Mouse (Mus musculus) thymus, postnatal 10 days (tissue): Measurements from ENCODE around the gene Usp39.

Experiments used
- DNase-seq, 2 experiments: peaks; one replicate each; pipeline ENCODE4 v3.0.0; 2021; ENCODE audit warnings: low spot score in 2 of 2

The Usp39 gene

DNA sequence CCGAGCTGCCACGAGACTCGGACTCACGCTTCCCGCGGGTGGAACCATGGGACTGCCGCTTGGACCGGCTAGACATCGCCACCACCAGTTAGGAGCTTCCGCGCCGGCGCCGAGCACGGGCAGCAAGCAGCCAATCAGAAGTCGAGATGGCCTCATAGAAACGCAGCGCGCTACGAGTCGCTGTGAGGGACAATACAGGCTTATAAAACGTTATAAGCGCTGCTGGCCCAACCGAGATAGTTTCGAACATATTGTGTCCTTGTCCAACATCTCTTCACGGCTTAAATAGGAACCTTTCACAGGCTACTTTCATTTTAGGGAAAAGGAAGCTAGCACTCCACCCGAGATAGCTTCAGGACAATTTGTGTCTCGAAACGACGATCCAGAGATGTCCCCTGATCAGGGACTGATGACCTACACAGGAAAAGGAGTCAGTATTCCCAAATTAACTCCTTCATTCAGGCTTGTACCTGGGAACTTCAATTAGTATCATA lies at the start of gene Usp39:
Gene Usp39, minus strand, starts transcription at position 111 of the 494 bp plus-strand sequence.
- DNase-seq: peak; percentile 82 to 85

DNA sequence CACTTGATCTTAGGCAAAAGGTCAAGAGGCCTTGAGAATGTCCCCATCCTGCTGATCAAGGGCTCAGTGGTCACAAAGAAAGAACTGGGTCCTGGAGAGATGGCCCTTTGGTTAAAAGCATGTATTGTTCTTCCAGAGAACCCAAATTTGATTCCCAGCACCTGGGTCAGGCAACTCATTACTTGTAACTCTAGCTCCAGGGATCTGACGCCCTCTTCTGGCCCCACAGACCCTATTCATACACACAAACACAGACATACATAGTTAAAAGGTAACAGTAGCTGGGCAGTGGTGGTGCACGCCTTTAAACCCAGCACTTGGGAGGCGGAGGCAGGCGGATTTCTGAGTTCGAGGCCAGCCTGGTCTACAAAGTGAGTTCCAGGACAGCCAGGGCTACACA lies 47.4 kb upstream of the Usp39 start:
- DNase-seq: no peak

DNA sequence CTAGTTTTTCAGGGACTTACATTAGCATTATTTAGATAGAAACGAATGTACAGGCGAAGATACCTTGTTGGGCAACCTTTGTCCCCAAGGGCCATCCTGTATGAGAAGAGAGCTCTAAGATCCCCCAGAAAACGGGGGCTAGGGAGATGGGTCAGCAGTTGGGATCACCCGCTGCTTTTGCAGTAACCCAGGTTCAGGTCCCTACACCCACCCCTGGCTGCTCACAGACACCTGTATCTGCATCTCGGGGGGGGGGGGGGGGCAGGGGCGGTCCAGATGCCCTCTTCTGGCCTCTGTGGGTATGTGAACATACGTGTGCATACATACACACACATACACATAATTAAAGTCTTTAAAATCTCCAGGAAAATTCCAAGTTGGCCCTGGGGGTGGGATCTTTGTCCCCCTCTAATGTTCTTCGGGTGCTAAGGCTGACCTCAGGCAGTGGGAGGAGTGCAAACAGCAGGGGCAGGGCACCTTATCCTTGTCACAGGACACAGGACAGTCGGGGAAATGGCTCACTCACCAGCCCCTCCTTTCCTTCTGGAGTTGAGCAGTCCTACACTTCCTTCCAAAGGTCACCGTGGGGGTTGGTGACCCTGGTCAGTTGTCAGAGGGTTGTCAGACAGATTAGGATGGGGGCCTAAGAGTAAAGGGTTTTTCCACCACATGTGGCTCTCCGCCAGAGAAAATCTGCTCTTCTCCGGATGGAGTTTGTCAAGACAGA lies 46.0 kb upstream of the Usp39 start:
- no peak for DNase-seq

DNA sequence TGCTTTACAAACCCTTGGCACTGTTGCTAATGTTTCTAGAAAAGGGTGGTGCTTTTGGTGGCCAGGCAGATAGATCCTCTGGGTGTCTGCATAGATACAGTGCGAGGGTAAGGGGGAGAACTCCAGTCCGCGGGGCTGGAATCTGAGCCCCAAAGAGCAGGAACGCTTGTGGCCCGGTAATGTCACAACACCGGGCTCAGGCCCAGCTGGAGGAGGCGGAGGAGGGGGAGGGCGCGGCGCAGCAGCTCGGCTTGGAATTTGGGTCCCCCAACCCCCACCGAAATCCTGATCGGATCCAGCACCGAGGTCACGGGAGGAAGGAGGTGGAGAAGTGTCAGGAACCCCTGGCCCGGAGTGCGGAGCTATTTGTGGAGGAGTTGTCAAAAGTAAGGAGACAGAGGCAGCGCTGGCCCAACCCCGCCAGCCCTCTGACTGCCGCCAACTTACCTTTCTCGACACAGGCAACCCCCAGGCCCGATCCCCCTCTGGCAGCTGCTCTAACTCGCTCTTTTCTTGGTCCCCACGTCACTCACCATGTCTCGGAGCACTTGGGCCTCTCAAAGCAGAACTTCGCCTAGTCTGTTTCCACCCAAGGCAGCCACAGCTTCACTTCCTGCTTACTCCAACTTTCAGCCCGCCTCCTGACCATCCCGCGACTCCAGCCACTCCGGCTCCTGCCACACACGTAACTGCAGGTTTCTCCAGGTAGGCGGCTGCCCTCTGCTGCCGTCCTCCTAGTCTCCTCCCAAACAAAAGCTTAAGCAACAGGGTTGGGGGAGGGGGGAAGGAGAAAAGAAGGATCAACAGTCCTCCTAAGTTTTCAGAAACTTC lies 45.2 kb upstream of the Usp39 start, which contains the start of gene Vamp8:
Gene Vamp8, minus strand, starts transcription at position 763 of the 831 bp plus-strand sequence.
- peak; percentile 45 to 52 for DNase-seq

DNA sequence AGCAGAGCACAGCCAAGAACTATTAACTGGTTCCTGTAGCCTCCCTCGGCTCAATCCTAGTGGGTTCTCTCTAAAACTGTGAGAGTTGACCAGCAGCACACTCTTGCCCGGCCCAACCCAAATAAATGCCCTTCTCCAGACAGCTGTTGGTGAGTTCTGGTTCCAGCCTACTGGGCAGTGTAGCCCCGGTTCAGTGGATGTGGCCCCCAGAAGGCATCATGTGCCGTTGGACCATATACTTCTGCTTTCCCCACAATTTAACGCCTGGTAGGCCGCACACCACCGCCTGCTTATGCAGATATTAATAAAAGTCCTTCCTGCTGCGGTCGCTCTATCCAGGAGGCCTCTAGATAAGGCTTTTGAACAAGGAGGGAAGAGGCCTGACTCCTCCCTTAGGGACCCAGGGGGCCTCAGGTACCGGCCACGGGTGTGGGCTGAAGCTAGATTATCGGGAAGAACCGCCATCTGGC lies 44.5 kb upstream of the Usp39 start:
- DNase-seq: no peak

DNA sequence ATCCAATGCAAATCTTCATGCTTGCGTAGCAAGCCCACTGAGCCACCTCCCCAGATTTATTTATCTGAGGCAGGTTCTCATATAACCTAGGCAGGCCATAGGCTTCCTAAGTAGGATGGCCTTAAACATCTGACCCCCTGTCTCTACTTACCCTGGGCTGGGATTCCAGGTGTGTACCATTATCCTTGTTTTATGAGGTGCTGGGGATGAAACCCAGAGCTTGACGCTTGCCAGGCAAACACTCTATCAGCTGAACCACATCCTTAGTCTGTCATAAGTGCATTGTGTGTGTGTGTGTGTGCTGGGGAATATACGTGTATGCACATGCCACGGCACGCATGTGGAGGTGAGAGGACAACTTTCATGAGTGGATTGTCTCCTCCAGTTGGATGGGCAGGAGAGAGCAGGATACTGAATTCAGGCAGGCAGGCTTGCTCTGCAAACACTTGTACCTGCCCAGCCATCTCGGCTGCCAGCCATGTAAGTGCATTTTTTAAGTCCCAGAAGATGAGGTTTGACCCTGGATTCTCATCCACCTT lies 43.9 kb upstream of the Usp39 start:
- DNase-seq: no peak

DNA sequence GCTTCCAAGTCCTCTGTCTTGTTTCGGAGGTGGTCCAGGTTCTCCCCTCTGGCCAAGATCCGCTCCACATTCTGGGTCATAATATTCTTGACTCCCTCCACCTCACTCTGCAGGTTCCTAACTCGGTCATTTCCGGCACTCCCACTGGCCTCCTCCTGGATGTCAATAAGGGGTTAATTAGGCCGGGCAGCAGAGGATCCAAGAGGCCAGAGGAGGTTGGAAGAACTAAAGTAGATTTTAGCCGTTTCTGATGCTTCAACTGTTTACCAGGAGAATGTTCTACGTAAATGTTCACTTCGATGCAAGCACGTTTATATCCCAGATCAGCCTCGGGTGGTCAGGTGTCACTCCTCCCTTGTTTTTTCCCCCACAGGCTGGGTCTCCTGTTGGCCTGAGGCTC lies 43.3 kb upstream of the Usp39 start:
- DNase-seq: no peak

DNA sequence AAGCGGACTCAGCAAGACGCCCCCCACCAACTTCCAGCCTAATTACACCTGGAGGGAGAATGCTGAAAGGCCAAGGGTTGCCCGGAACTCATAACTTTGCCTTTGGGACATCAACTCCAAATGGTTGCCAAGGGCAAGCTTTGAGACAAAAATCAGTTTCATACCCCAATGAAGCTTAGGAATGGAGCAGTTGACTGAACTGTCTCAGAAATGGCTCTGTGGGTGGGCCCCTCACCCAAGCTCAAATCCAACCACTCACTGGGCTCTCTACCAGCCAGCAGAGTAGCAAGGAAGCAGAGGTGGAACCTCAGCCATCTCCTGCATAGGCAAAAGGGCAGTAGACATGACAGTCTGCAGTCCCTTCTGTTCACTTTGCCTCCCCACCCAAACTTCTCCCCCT lies 42.8 kb upstream of the Usp39 start:
- DNase-seq: no peak

DNA sequence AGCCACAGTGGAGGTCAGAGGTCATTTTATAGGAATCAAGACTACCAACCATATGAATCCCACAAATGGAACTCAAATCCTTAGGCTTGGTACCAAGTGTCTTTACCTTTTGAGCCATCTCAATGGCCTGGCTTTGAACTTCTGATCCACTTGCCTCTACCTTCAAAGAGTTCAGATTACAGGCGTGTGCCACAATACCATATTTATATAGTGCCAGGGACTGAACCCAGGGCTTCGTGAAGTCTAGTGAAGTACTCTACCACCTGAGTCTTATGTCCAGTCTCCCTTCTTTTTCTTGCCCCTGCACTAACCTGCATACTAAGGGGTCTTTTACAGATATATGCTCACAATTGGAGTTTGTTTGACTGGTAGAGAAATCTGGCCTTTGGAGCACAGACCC lies 41.6 kb upstream of the Usp39 start:
- no peak for DNase-seq

DNA sequence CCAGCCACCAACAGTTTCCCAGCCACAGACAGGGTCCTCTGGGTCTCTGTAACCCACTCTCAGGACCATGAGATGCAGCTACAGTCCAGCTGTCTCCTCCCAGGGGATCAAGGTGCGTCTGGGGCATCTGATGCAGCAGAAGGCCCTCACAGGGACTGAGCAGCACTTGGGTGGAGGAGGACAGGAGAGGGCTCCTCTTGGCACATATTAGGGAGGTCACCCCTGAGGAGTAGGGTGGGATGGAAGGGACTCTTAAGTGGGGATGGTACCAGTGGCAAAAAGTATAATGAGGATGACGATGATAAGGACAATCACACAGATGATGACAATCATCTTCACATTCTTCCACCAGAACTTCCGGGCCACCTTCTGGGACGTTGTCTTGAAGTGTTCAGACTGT lies 40.3 kb upstream of the Usp39 start:
- no peak for DNase-seq

DNA sequence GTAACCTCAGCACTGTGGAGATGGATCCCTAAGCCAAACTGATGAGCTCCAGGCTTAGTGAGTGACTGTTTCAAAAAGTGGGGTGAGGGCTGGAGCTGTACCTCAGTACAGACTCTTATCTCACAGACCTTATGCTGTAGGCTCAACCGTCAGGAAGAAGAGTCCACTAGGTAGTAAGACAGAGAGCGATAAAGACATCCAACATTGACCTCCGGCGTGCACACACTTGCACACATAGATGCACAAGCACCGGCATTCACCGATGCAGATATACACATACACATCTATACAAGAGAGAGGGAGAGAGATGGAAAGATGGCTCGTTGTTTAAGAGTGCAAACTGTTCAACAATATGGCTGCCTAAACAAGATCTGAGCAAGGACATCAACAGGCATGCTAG lies 39.0 kb upstream of the Usp39 start:
- DNase-seq: no peak

DNA sequence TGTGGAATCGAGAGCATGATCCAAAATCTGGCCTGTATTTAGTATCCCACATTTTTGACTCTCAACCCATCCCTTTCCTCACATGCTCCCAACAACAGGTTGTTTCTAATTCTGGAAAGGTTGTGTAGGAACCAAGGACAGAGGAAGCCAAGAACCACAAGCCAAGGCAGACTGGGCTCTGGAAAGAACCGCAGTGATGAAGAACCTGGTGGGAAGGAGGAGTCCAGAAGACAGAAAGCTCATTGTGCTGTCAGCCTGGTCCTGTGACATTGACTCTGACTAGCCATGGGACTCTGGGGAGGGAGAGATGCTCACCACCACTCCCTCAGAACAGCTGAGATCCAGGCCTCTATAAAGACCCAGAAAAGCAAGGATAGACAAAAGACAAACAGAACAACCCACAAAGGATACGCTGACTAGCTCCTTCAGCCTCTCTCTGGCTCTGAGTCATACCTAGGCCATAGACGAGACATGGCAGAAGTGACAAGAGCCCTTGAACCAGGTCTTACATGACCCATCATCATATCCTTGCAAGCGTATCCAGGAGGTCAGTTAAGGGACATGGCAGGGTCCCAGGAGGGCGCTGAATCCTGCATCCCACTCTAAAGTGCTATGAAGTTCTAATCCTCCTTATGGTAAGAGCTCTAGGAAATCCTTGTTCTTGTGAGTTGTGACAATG lies 38.3 kb upstream of the Usp39 start:
- no peak for DNase-seq

DNA sequence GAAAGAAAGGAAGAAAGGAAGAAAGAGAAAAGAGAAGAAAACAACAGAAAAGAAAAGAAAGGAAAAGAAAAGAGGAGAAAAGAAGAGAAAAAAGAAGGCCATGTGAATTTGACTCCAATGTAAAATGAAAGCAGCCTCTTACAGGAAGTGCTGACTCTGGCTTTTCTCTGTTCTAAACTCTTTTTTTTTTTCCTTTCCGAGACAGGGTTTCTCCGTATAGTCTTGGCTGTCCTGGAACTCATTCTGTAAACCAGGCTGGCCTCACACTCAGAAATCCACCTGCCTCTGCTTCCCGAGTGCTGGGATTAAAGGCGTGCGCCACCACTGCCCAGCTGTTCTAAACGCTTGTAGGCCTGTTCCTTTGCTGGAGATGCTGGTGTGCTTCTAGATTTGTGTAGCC lies 37.5 kb upstream of the Usp39 start:
- no peak for DNase-seq

DNA sequence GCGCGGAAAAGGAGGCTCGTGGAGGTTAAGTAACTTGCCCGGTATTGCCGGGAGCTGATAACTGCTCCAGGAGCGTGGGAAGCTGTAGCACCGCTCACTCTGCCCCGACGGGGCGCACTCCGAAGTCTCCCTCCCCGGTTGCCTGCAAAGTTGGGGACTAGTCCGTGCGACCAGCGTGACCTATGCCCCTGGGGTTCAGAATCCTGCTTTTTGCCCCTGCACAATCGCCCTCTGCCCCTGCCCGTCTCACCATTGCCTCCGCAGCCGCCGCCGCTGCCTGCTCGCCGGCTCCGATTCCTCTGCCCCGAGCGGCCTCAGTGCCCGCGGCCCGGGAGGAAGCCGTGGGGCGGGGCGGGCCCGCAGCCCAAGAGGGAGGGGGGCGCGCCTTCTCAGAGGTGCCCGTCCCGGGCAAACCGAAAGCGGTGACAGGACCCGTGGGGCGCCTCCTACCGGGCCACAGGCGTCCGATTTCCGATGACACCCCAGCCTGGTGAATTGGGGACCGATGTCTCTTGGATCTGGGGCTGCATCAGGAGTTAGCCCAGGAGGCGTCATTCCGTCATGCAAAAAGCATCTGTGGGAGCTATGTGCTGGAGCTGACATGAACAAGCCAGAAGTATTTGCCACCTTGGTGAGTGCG lies 35.3 kb upstream of the Usp39 start, which contains the start of gene Vamp5:
Gene Vamp5, minus strand, starts transcription at position 338 of the 640 bp plus-strand sequence.
- DNase-seq: peak; percentile 83 to 89

DNA sequence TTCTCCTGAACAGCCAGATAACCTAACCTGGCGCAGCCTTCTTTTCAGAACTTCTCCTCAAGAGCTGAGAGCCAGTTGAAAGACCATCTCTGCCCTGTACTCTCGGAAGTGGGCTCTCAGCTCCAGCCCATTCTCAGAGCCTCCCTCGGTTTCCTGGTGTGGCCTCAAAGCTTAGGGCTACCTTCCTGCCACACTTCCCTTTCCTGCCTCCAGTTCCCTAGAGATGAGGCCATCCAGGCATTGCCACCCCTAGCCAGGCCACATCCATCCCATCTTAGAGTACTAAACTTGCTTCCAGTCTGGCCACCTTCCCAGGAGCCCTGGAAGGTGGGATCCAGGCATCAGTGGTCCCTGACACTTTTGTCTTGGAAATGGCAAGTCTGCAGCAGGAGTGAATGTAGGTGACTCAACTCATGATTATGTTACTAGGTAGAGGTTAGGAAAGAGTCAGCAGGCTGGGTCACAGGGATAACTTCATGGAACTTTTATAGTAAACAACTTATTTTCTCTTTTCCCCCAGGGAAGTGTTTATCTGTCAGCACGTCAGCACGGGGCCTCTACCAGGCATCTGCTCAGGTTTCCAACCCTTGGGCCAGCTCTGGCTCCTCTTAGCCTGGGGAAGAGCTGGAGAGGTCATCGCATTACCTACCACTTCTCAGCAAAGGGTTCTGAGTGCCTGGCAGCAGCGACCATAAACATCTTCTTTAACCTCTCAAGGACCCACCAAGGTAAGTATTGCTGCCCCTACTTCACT lies 34.6 kb upstream of the Usp39 start:
- no peak for DNase-seq

DNA sequence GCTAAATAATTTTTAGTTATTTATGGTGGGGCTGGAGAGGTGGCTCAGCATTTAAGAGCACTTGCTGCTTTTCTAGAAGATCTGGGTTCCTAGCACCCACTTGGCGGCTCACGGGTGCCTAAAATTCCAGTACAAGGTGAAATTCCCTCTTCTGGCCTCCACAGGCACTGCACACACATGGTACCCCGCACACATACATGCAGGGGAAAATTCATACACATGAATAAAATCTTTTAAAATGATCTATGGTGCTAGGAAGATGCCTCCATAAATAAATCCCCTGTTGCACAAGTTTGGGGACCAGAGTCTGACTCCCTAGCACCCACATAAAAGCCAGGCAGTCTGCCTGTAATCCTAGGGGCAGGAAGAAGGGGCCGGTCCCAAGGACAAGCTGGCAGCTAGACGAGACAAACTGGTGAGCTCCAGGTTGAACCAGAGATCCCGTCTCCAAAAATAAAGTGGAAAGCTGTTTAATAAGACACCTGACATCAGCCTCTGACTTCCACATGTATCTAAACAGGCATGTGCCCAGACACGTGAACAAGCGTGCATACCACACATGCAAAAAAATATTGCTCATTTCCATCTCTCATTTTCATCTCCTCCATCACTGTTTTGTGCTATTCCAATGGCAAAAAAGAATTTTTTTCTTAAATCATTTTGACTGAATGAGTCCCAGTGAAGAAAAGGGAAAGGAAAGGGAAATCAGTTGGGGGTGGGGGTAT lies 33.7 kb upstream of the Usp39 start:
- no peak for DNase-seq

DNA sequence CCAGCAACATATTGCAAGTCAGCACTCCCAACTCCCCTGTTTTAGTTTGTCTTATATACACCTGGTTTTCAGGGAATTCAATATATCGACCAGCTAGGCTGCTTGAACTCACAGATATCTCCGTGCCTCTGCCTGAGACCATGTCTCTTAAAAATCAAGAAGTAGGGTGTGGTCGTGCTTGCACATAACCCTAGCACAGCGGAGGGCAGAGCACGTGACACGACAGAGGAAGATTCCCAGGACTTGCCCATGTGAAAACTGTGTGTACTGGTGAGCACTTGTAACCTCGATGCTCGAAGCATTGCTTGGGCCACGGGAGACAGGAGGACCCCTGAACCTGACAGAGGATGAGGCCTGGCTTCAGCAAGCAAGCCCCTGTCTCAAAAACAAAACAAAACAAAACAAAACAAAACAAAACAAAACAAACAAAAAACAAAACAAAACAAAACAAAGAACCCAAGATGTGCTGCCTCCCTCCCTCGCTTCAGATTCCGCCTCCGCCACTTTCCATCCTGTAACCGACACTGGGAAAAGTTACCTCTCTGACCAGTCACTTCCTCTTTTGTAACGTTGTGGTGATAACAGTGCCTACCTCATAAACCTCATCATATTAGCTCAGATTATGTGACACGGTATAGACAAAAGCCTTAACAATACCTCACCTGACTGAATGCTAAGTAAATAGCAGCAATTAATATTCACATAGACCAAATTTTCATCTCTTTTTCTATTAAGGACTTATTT lies 30.0 kb upstream of the Usp39 start:
- DNase-seq: no peak

DNA sequence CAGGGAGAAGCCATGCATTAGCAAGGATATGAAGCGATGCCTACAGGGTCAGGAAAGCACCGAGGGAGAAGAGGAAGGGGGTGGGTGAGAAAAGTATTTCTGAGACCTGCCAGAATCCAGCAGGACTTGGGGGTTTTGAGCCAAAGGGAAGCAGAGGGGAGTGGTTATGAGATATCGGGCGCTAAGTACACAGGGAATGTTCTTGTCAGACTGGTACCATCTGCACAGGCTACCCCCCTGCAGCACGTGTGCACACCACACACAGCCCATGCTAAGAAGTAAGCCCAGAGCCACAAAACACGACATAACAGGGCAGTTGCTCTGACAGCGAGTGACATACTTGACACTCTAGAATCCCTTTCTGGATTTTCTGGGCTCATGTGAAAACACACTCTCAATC lies 29.2 kb upstream of the Usp39 start:
- no peak for DNase-seq

DNA sequence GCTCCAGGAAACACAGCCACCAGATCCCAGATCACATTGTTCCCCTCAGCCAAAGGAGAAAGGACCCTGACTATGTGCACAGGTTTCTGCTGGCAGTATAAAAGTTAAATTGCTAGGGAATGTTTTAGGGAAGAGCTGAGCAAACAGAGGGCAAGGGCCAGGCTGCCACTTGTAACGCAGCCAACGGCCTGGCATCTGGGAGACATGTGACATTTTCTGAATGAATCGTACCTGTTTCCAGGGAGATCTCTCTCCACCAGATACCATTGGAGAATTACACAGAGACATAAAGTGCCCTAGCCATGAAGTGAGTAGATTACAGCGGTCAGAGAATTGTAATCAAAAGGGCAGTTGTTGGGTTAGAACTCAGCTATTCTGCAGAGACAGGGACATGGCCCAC lies 28.2 kb upstream of the Usp39 start:
- DNase-seq: no peak
